Mouse (Mus musculus): ENCODE results near the gene Cacna2d4. TPM values are rescaled to one million over a fixed set of nuclear protein-coding genes. Genes with fewer than 3 reads are reported as not detected.

Cacna2d4 gene
- polyA plus RNA-seq, 1 experiment, result 0.58 TPM

DNA sequence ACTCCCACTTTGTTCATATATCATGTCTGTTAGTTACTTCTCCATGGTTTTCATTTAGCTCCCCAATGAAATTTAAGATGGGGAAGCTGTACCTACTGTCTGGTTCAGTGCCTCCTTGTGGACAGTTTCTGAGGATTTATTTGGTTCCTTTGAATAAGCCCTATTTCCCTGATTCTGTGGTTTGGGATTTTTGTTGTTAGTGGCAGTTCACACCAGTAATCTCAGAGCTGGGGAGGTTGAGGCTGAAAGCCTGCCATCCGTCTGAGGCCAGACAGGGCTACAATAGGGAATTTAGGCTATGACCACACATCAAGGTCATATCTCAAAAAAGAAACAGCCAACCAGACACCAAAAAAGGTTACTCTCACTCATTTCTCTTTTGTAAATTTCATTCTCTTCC is 142.3 kb downstream of the Cacna2d4 start:
- no peak for TF ChIP-seq POLR2A (IDR thresholded peaks at IDR 0.05; ENCODE audit: insufficient read depth, low read length)
- TF ChIP-seq EP300 (IDR thresholded peaks at IDR 0.05; ENCODE audit: insufficient read depth, low read depth, low read length), result no peak
- no peak for TF ChIP-seq CTCF (IDR thresholded peaks at IDR 0.05; ENCODE audit: low read depth, low read length)
- H3K9ac ChIP-seq (ENCODE audit: low read depth, poor library complexity, severe bottlenecking), result no peak overlapping the region
- no peak overlapping the region for H3K4me3 ChIP-seq (ENCODE audit: low read depth, low read length)
- no peaks in the 10 kb centered on the region for H3K27me3 ChIP-seq (ENCODE audit: control insufficient read depth, insufficient read depth, low read length, poor library complexity, severe bottlenecking)
- H3K36me3 ChIP-seq (ENCODE audit: control insufficient read depth, insufficient read depth, low read length, poor library complexity, severe bottlenecking), result peaks cover 4% of the 10 kb centered on the region; the same call in 1 of the 2 replicates
- no peaks in the 10 kb centered on the region for H3K9me3 ChIP-seq (replicated peaks; ENCODE audit: control insufficient read depth, insufficient read depth, low read length, poor library complexity, severe bottlenecking)
- peaks cover 3% of the 10 kb centered on the region for H3K4me1 ChIP-seq (ENCODE audit: control insufficient read depth, insufficient read depth, low read length)
- H3K27ac ChIP-seq (ENCODE audit: insufficient read depth, low read length), result no peak overlapping the region

DNA sequence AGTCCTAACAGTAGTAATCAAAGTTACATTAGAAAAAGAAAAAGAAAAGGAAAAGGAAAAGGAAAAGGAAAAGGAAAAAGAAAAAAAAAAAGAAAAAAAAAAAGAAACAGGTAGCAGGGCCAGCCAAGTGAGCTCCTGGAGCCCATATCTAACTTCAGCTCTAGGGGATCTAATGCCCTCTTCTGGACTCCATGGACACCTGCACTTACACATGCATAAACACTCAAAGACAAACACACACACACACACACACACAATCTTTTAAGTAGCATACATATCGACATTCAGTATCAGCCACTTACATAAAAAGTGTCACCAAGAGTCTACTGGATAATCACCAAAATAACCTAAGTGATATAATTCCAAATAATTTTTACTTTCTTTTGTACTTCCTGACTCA is 149.3 kb downstream of the Cacna2d4 start:
- Histone ChIP-seq H3K4me1 (ENCODE audit: control insufficient read depth, insufficient read depth, low read length) (peaks cover 2% of the 10 kb centered on the region), H3K4me3 (ENCODE audit: low read depth, low read length) (no peak overlapping the region), H3K9me3 (replicated peaks; ENCODE audit: control insufficient read depth, insufficient read depth, low read length, poor library complexity, severe bottlenecking) (no peaks in the 10 kb centered on the region), H3K27me3 (ENCODE audit: control insufficient read depth, insufficient read depth, low read length, poor library complexity, severe bottlenecking) (no peaks in the 10 kb centered on the region), H3K27ac (ENCODE audit: insufficient read depth, low read length) (no peak overlapping the region), H3K36me3 (ENCODE audit: control insufficient read depth, insufficient read depth, low read length, poor library complexity, severe bottlenecking) (no peaks in the 10 kb centered on the region), H3K9ac (ENCODE audit: low read depth, poor library complexity, severe bottlenecking) (no peak overlapping the region)
- TF ChIP-seq POLR2A (IDR thresholded peaks at IDR 0.05; ENCODE audit: insufficient read depth, low read length) (no peak), CTCF (IDR thresholded peaks at IDR 0.05; ENCODE audit: low read depth, low read length) (no peak), EP300 (IDR thresholded peaks at IDR 0.05; ENCODE audit: insufficient read depth, low read depth, low read length) (no peak)

DNA sequence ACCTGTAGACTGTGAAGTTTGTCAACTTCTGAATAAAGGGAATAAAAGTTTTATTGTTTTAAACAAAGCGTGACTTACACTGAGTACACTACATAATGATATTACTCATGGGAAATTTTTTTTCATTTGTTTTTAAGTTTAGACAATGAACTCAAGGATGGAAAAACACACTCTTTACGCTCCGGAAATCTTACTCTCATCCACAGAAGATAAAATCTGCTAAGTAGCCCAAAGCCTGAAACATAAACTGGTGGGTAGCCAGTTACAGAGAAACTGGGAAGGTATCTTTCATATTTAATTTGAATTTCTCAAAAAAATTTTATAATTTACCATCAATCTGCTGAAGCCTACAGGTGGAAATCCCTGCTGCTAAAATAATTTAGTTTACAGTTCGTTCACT is 150.1 kb downstream of the Cacna2d4 start:
- Histone ChIP-seq H3K4me3 (ENCODE audit: low read depth, low read length) (no peak overlapping the region), H3K27me3 (ENCODE audit: control insufficient read depth, insufficient read depth, low read length, poor library complexity, severe bottlenecking) (no peaks in the 10 kb centered on the region)

DNA sequence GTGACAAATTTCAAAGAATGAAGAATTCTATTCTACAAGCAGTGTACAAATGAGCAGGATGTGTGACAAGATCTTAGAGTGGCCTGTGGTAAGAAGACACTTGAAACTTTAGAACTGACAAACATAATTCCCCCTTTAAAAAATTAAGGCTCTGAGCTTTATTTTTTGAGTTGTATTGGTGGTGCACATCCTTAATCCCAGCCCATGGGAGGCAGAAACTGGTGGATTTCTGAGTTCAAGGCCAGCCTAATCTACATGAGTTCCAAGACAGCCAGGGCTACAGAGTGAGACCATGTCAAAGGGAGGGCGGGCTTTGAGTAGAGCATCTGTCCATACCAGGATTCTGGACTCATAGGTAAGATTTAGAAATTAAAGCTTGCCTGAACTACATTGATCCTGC is 150.5 kb downstream of the Cacna2d4 start:
- H3K4me1 ChIP-seq (ENCODE audit: control insufficient read depth, insufficient read depth, low read length), result peaks cover 2% of the 10 kb centered on the region
- no peaks in the 10 kb centered on the region for H3K27me3 ChIP-seq (ENCODE audit: control insufficient read depth, insufficient read depth, low read length, poor library complexity, severe bottlenecking)
- H3K4me3 ChIP-seq (ENCODE audit: low read depth, low read length), result no peak overlapping the region
- H3K9me3 ChIP-seq (replicated peaks; ENCODE audit: control insufficient read depth, insufficient read depth, low read length, poor library complexity, severe bottlenecking), result no peaks in the 10 kb centered on the region
- peak overlapping the region; percentile 94; the same call in 1 of the 2 replicates for H3K9ac ChIP-seq (ENCODE audit: low read depth, poor library complexity, severe bottlenecking)
- H3K27ac ChIP-seq (ENCODE audit: insufficient read depth, low read length), result no peak overlapping the region
- no peaks in the 10 kb centered on the region; the same call in 1 of the 2 replicates for H3K36me3 ChIP-seq (ENCODE audit: control insufficient read depth, insufficient read depth, low read length, poor library complexity, severe bottlenecking)
- TF ChIP-seq EP300 (IDR thresholded peaks at IDR 0.05; ENCODE audit: insufficient read depth, low read depth, low read length), result no peak
- no peak for TF ChIP-seq POLR2A (IDR thresholded peaks at IDR 0.05; ENCODE audit: insufficient read depth, low read length)
- TF ChIP-seq CTCF (IDR thresholded peaks at IDR 0.05; ENCODE audit: low read depth, low read length), result no peak

More for the DNA sequence above, 150.1 kb downstream of the Cacna2d4 start:
- Histone ChIP-seq H3K9me3 (replicated peaks; ENCODE audit: control insufficient read depth, insufficient read depth, low read length, poor library complexity, severe bottlenecking) (no peaks in the 10 kb centered on the region), H3K4me1 (ENCODE audit: control insufficient read depth, insufficient read depth, low read length) (peaks cover 2% of the 10 kb centered on the region), H3K27ac (ENCODE audit: insufficient read depth, low read length) (no peak overlapping the region), H3K9ac (ENCODE audit: low read depth, poor library complexity, severe bottlenecking) (no peak overlapping the region), H3K36me3 (ENCODE audit: control insufficient read depth, insufficient read depth, low read length, poor library complexity, severe bottlenecking) (no peaks in the 10 kb centered on the region)
- TF ChIP-seq CTCF (IDR thresholded peaks at IDR 0.05; ENCODE audit: low read depth, low read length) (no peak), EP300 (IDR thresholded peaks at IDR 0.05; ENCODE audit: insufficient read depth, low read depth, low read length) (no peak), POLR2A (IDR thresholded peaks at IDR 0.05; ENCODE audit: insufficient read depth, low read length) (no peak)

DNA sequence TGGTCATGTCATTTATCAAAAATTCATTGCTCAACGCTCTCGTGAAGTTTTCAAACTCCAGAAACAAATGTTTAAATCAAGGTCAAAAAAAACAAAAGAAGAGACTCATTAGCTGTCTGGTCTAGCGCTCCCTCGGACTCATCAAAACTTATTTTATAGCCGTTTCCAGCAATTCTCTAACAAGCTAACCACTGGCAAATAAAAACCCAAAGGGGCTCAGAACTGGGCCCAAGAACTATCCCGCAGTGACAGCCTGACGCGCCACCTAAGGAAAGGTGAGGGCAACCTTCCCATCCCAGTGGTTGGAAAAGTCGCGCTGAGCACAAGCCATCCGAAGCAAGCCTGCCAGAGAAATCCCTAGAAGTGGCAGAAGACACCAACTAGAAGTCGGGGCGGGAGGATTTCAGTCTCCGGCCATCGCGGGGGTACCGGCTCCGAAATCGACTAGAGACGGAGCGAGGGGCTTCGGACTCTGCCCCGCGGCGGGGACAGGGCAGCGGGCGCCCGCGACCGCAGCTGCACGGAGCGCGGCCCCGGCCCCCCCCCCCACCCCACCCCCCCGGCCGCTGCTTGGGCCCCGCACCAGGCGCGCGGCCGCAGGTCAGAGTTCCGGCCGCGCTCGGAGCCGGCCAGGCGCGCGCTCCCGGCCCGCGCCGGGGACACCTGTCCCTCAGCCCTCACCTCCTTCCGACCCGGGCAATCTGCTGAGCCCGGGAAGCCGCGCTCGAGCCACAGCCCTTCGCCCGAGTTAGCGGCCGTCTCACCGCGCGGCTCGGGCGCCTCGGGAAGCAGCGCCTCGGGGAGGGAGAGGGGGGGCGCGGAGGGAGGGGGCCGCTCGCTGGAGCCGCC is 151.7 kb downstream of the Cacna2d4 start:
- peak overlapping the region; percentile 94 for H3K9ac ChIP-seq (ENCODE audit: low read depth, poor library complexity, severe bottlenecking)
- H3K27me3 ChIP-seq (ENCODE audit: control insufficient read depth, insufficient read depth, low read length, poor library complexity, severe bottlenecking), result no peaks in the 10 kb centered on the region
- H3K9me3 ChIP-seq (replicated peaks; ENCODE audit: control insufficient read depth, insufficient read depth, low read length, poor library complexity, severe bottlenecking), result no peaks in the 10 kb centered on the region
- H3K4me1 ChIP-seq (ENCODE audit: control insufficient read depth, insufficient read depth, low read length), result peaks cover 2% of the 10 kb centered on the region
- H3K4me3 ChIP-seq (ENCODE audit: low read depth, low read length), result peak overlapping the region; percentile 87
- no peaks in the 10 kb centered on the region; the same call in 1 of the 2 replicates for H3K36me3 ChIP-seq (ENCODE audit: control insufficient read depth, insufficient read depth, low read length, poor library complexity, severe bottlenecking)
- peak overlapping the region; percentile 45 for H3K27ac ChIP-seq (ENCODE audit: insufficient read depth, low read length)
- TF ChIP-seq POLR2A (IDR thresholded peaks at IDR 0.05; ENCODE audit: insufficient read depth, low read length), result no peak
- TF ChIP-seq CTCF (IDR thresholded peaks at IDR 0.05; ENCODE audit: low read depth, low read length), result no peak
- TF ChIP-seq EP300 (IDR thresholded peaks at IDR 0.05; ENCODE audit: insufficient read depth, low read depth, low read length), result no peak

DNA sequence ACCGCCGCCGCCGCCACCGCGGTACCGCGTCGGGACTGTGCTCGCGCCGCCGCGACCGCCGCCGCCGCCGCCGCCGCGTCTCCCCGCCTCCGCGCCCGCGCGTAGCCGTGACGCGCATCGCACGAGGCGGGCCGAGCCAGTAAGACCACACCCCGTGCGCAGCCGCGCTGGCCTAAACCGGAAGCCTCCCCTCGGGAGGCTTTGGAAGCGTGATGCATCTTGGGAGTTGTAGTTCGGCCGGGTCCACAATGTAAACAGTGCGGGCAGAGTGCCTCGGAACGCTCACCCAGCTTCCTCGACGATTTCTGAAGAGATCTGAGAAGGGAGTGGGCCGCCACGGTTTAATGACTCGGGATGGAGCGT is 152.3 kb downstream of the Cacna2d4 start:
- TF ChIP-seq CTCF (IDR thresholded peaks at IDR 0.05; ENCODE audit: low read depth, low read length), result no peak
- TF ChIP-seq POLR2A (IDR thresholded peaks at IDR 0.05; ENCODE audit: insufficient read depth, low read length), result no peak
- no peak for TF ChIP-seq EP300 (IDR thresholded peaks at IDR 0.05; ENCODE audit: insufficient read depth, low read depth, low read length)
- peaks cover 2% of the 10 kb centered on the region for H3K4me1 ChIP-seq (ENCODE audit: control insufficient read depth, insufficient read depth, low read length)
- H3K9me3 ChIP-seq (replicated peaks; ENCODE audit: control insufficient read depth, insufficient read depth, low read length, poor library complexity, severe bottlenecking), result no peaks in the 10 kb centered on the region
- no peak overlapping the region for H3K27ac ChIP-seq (ENCODE audit: insufficient read depth, low read length)
- no peaks in the 10 kb centered on the region for H3K27me3 ChIP-seq (ENCODE audit: control insufficient read depth, insufficient read depth, low read length, poor library complexity, severe bottlenecking)
- peak overlapping the region; percentile 94 for H3K9ac ChIP-seq (ENCODE audit: low read depth, poor library complexity, severe bottlenecking)
- H3K4me3 ChIP-seq (ENCODE audit: low read depth, low read length), result peak overlapping the region; percentile 58
- H3K36me3 ChIP-seq (ENCODE audit: control insufficient read depth, insufficient read depth, low read length, poor library complexity, severe bottlenecking), result no peaks in the 10 kb centered on the region; the same call in 1 of the 2 replicates
